Mouse (Mus musculus): ENCODE data around the gene Rasal2.

DNA sequence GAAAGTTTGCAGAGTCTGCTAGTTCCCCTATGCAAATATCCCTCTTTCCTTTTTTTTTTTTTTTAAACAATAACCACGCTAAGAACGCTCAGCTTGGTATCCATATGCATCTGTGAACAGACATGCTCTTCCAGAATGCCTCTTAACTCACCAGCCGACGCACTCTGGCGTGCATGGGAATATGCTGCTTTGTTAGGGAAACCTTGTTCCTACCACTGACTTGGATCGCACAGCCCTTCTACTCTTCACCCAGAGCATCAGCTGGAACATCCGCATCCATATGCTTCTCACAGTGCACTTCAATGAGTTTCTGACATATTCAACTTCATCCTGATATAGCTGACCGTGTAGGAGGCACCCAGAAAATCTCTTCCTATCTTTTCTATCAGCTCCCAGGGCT lies 243.1 kb downstream of the Rasal2 start:
- TF ChIP-seq POLR2A (IDR thresholded peaks at IDR 0.05; ENCODE audit: borderline replicate concordance, extremely low read depth, insufficient read depth, insufficient read length, poor library complexity, severe bottlenecking) (no peak), CTCF (IDR thresholded peaks at IDR 0.05; ENCODE audit: borderline replicate concordance, extremely low read depth, insufficient read depth, insufficient read length) (no peak)
